Mouse (Mus musculus) megakaryocyte, embryonic 14.5 days (primary cell): ENCODE results near the gene Adgb.

ENCODE experiments used
- FLI1 ChIP-seq: IDR thresholded peaks from 2 replicates; pipeline ENCODE4 v1.6.1; 2012; ENCODE audit warnings: low read length, inconsistent platforms, mixed read lengths
- GATA1 ChIP-seq: IDR thresholded peaks from 3 replicates; pipeline ENCODE4 v1.6.1; 2012; ENCODE audit warnings: mixed read lengths, low read length, inconsistent platforms, borderline replicate concordance

GRCm38 (mm10) chr10:10364025-10364424, 108.1 kb downstream of the Adgb start:
- TF ChIP-seq GATA1 (no peak), FLI1 (no peak)
